Mouse (Mus musculus): ENCODE data around the gene Rsph10b. TPM values are rescaled to one million over a fixed set of nuclear protein-coding genes. Genes with fewer than 3 reads are reported as not detected.

Rsph10b gene
- polyA plus RNA-seq, 1 experiment from 2014 or later, result 1.9 TPM

- 82% methylated on average over 16 of the region's 16 CpGs for WGBS
- H3K36me3 ChIP-seq, result no peaks in the 10 kb centered on the region
- H3K27ac ChIP-seq (replicated peaks), result no peak overlapping the region
- H3K9ac ChIP-seq (replicated peaks), result no peak overlapping the region
- no peaks in the 10 kb centered on the region for H3K27me3 ChIP-seq
- ATAC-seq (replicated peaks), result no peak
- H3K4me2 ChIP-seq (replicated peaks), result no peak overlapping the region
- no peaks in the 10 kb centered on the region for H3K9me3 ChIP-seq
- H3K4me3 ChIP-seq, result no peak overlapping the region
- peaks cover 4% of the 10 kb centered on the region; the same call in 1 of the 2 replicates for H3K4me1 ChIP-seq
Observed at GRCm38 (mm10) chr5:143976726-143977431, 44.0 kb downstream of the Rsph10b start.

- Histone ChIP-seq H3K36me3 (peaks cover 8% of the 10 kb centered on the region; the same call in 1 of the 2 replicates), H3K4me1 (peaks cover 4% of the 10 kb centered on the region; the same call in 1 of the 2 replicates), H3K4me2 (replicated peaks) (no peak overlapping the region), H3K27ac (replicated peaks) (no peak overlapping the region), H3K4me3 (no peak overlapping the region), H3K9ac (replicated peaks) (no peak overlapping the region), H3K27me3 (no peaks in the 10 kb centered on the region), H3K9me3 (no peaks in the 10 kb centered on the region)
- 15% methylated on average over 9 of the region's 9 CpGs for WGBS
- ATAC-seq (replicated peaks), result no peak
Observed at GRCm38 (mm10) chr5:143980858-143981257, 48.0 kb downstream of the Rsph10b start.

- Histone ChIP-seq H3K9me3 (no peaks in the 10 kb centered on the region), H3K36me3 (peaks cover 21% of the 10 kb centered on the region), H3K27ac (replicated peaks) (no peak overlapping the region), H3K27me3 (no peaks in the 10 kb centered on the region), H3K4me1 (peaks cover 4% of the 10 kb centered on the region; the same call in 1 of the 2 replicates), H3K9ac (replicated peaks) (no peak overlapping the region), H3K4me3 (no peak overlapping the region), H3K4me2 (replicated peaks) (no peak overlapping the region)
- 88% methylated on average over 2 of the region's 2 CpGs for WGBS
- ATAC-seq (replicated peaks), result no peak
Observed at GRCm38 (mm10) chr5:143982361-143982760, 49.5 kb downstream of the Rsph10b start.

- H3K4me3 ChIP-seq, result no peak overlapping the region
- H3K9me3 ChIP-seq, result no peaks in the 10 kb centered on the region
- peaks cover 4% of the 10 kb centered on the region; the same call in 1 of the 2 replicates for H3K4me1 ChIP-seq
- H3K9ac ChIP-seq (replicated peaks), result no peak overlapping the region
- H3K27ac ChIP-seq (replicated peaks), result no peak overlapping the region
- H3K27me3 ChIP-seq, result no peaks in the 10 kb centered on the region
- 88% methylated on average over 7 of the region's 7 CpGs for WGBS
- H3K4me2 ChIP-seq (replicated peaks), result no peak overlapping the region
- H3K36me3 ChIP-seq, result peaks cover 51% of the 10 kb centered on the region
- no peak for ATAC-seq (replicated peaks)
Observed at GRCm38 (mm10) chr5:143985381-143985780, 52.5 kb downstream of the Rsph10b start.

GRCm38 (mm10) chr5:143987596-143987995 lies 54.8 kb downstream of the Rsph10b start:
- H3K27ac ChIP-seq (replicated peaks), result no peak overlapping the region
- 98% methylated on average over 3 of the region's 3 CpGs for WGBS
- no peak overlapping the region for H3K9ac ChIP-seq (replicated peaks)
- no peaks in the 10 kb centered on the region for H3K27me3 ChIP-seq
- H3K4me1 ChIP-seq, result no peaks in the 10 kb centered on the region
- H3K4me3 ChIP-seq, result no peak overlapping the region
- no peak overlapping the region for H3K4me2 ChIP-seq (replicated peaks)
- H3K9me3 ChIP-seq, result no peaks in the 10 kb centered on the region
- H3K36me3 ChIP-seq, result peaks cover 72% of the 10 kb centered on the region
- no peak for ATAC-seq (replicated peaks)

- Histone ChIP-seq H3K36me3 (peaks cover 83% of the 10 kb centered on the region), H3K27ac (replicated peaks) (no peak overlapping the region), H3K4me3 (no peak overlapping the region), H3K27me3 (no peaks in the 10 kb centered on the region), H3K4me1 (no peaks in the 10 kb centered on the region), H3K9me3 (no peaks in the 10 kb centered on the region), H3K9ac (replicated peaks) (no peak overlapping the region), H3K4me2 (replicated peaks) (no peak overlapping the region)
- 73% methylated on average over 4 of the region's 4 CpGs for WGBS
- ATAC-seq (replicated peaks), result no peak
Observed at GRCm38 (mm10) chr5:143989046-143989445, 56.2 kb downstream of the Rsph10b start.

- no peaks in the 10 kb centered on the region for H3K9me3 ChIP-seq
- ATAC-seq (replicated peaks), result no peak
- H3K36me3 ChIP-seq, result peaks cover 79% of the 10 kb centered on the region
- H3K4me2 ChIP-seq (replicated peaks), result no peak overlapping the region
- no peaks in the 10 kb centered on the region for H3K4me1 ChIP-seq
- H3K4me3 ChIP-seq, result no peak overlapping the region
- H3K27ac ChIP-seq (replicated peaks), result no peak overlapping the region
- WGBS, result 84% methylated on average over 11 of the region's 11 CpGs
- H3K27me3 ChIP-seq, result no peaks in the 10 kb centered on the region
- H3K9ac ChIP-seq (replicated peaks), result no peak overlapping the region
Observed at GRCm38 (mm10) chr5:143990086-143990485, 57.3 kb downstream of the Rsph10b start.

GRCm38 (mm10) chr5:143992661-143993060 lies 59.8 kb downstream of the Rsph10b start:
- Histone ChIP-seq H3K4me2 (replicated peaks) (no peak overlapping the region), H3K9ac (replicated peaks) (no peak overlapping the region), H3K9me3 (no peaks in the 10 kb centered on the region), H3K36me3 (peaks cover 83% of the 10 kb centered on the region), H3K4me3 (no peak overlapping the region), H3K4me1 (no peaks in the 10 kb centered on the region), H3K27ac (replicated peaks) (no peak overlapping the region), H3K27me3 (no peaks in the 10 kb centered on the region)
- ATAC-seq (replicated peaks), result no peak
- WGBS, result 87% methylated on average over 10 of the region's 10 CpGs

GRCm38 (mm10) chr5:143993260-143993659 lies 60.4 kb downstream of the Rsph10b start:
- H3K4me3 ChIP-seq, result no peak overlapping the region
- peaks cover 83% of the 10 kb centered on the region for H3K36me3 ChIP-seq
- H3K4me1 ChIP-seq, result no peaks in the 10 kb centered on the region
- H3K9me3 ChIP-seq, result no peaks in the 10 kb centered on the region
- no peak for ATAC-seq (replicated peaks)
- H3K4me2 ChIP-seq (replicated peaks), result no peak overlapping the region
- no peak overlapping the region for H3K27ac ChIP-seq (replicated peaks)
- 91% methylated on average over 8 of the region's 8 CpGs for WGBS
- no peak overlapping the region for H3K9ac ChIP-seq (replicated peaks)
- H3K27me3 ChIP-seq, result no peaks in the 10 kb centered on the region

GRCm38 (mm10) chr5:143993849-143994248 lies 61.0 kb downstream of the Rsph10b start:
- ATAC-seq (replicated peaks), result no peak
- Histone ChIP-seq H3K36me3 (peaks cover 83% of the 10 kb centered on the region), H3K27me3 (no peaks in the 10 kb centered on the region), H3K4me2 (replicated peaks) (no peak overlapping the region), H3K4me1 (no peaks in the 10 kb centered on the region), H3K9ac (replicated peaks) (no peak overlapping the region), H3K9me3 (no peaks in the 10 kb centered on the region), H3K27ac (replicated peaks) (no peak overlapping the region), H3K4me3 (no peak overlapping the region)
- WGBS, result 97% methylated on average over 5 of the region's 5 CpGs

GRCm38 (mm10) chr5:143994632-143995365 lies 62.0 kb downstream of the Rsph10b start:
- Histone ChIP-seq H3K36me3 (peaks cover 83% of the 10 kb centered on the region), H3K9me3 (no peaks in the 10 kb centered on the region), H3K9ac (replicated peaks) (no peak overlapping the region), H3K4me3 (no peak overlapping the region), H3K27ac (replicated peaks) (no peak overlapping the region), H3K4me2 (replicated peaks) (no peak overlapping the region), H3K4me1 (no peaks in the 10 kb centered on the region), H3K27me3 (no peaks in the 10 kb centered on the region)
- WGBS, result 83% methylated on average over 11 of the region's 11 CpGs
- no peak for ATAC-seq (replicated peaks)

GRCm38 (mm10) chr5:143999409-143999808 lies 66.6 kb downstream of the Rsph10b start:
- 91% methylated on average over 1 of the region's 1 CpGs for WGBS
- no peak overlapping the region for H3K9ac ChIP-seq (replicated peaks)
- no peak overlapping the region for H3K4me2 ChIP-seq (replicated peaks)
- no peak overlapping the region for H3K27ac ChIP-seq (replicated peaks)
- no peak overlapping the region for H3K4me3 ChIP-seq
- no peaks in the 10 kb centered on the region for H3K4me1 ChIP-seq
- no peaks in the 10 kb centered on the region for H3K27me3 ChIP-seq
- no peak for ATAC-seq (replicated peaks)
- peaks cover 88% of the 10 kb centered on the region for H3K36me3 ChIP-seq
- H3K9me3 ChIP-seq, result no peaks in the 10 kb centered on the region

Measured in forebrain, embryonic 15.5 days (tissue).